Mouse (Mus musculus) intestine, embryonic 16.5 days (tissue): ENCODE data around the gene Babam1. TPM values are rescaled to one million over a fixed set of nuclear protein-coding genes. Genes with fewer than 3 reads are reported as not detected.
"Not testable (repeated sequence)": the region's sequence is repeated elsewhere in the genome, so short reads cannot be mapped to it uniquely, and the experiment has no call there.

ENCODE experiments used
- ATAC-seq: fragments of 200-750 bp; cut with Nextera tagmentation; 2 replicates; pipeline ENCODE4 v1.8.0; 2017; ENCODE audit warnings: moderate TSS enrichment, moderate library complexity
- H3K27ac ChIP-seq: fragments of 300-500 bp; sonication (generic); 2 replicates; pipeline ENCODE4 v1.5.1; 2014; ENCODE audit warnings: mild to moderate bottlenecking, low read length
- H3K27me3 ChIP-seq: fragments of 300-500 bp; sonication (generic); replicated peaks from 2 replicates; pipeline ENCODE4 v1.6.1; 2014; ENCODE audit warnings: low read length, control low read depth, mixed read lengths; ENCODE audit not compliant: control insufficient read depth, insufficient read depth
- H3K36me3 ChIP-seq: fragments of 300-500 bp; sonication (generic); 2 replicates; pipeline ENCODE4 v1.6.1; 2014; ENCODE audit warnings: low read length, control low read depth; ENCODE audit not compliant: control insufficient read depth, insufficient read depth
- H3K4me1 ChIP-seq: fragments of 300-500 bp; sonication (generic); 2 replicates; pipeline ENCODE4 v1.6.1; 2014; ENCODE audit warnings: low read length, control low read depth, mixed read lengths; ENCODE audit not compliant: control insufficient read depth, insufficient read depth
- H3K4me2 ChIP-seq: fragments of 300-500 bp; sonication (generic); 2 replicates; pipeline ENCODE4 v1.6.1; 2014; ENCODE audit warnings: low read depth, low read length, control low read depth
- H3K4me3 ChIP-seq: fragments of 300-500 bp; sonication (generic); 2 replicates; pipeline ENCODE4 v1.5.1; 2014; ENCODE audit warnings: mild to moderate bottlenecking, low read length
- H3K9ac ChIP-seq: fragments of 300-500 bp; sonication (generic); 2 replicates; pipeline ENCODE4 v1.6.1; 2014; ENCODE audit warnings: low read depth, low read length
- H3K9me3 ChIP-seq: fragments of 300-500 bp; sonication (generic); 2 replicates; pipeline ENCODE4 v1.6.1; 2016; ENCODE audit warnings: low read length, control low read depth; ENCODE audit not compliant: control insufficient read depth
- WGBS: fragments of 180-500 bp; shearing (Covaris S2); extraction: QIAGEN DNeasy Blood & Tissue Kit; methylation state at CpG from one replicate; pipeline ENCODE4 v1.1.7; 2014; 5-methylcytosine and 5-hydroxymethylcytosine counted together
- polyA plus RNA-seq: library from polyadenylated mRNA; unstranded; fragments of >200 nt; fragmentation: Nextera tagmentation; extraction: Ambion mirVana; gene quantifications from 2 replicates; pipeline ENCODE4 v1.2.1, GENCODE M21; 2015

The Babam1 gene
- polyA plus RNA-seq, 1 experiment from 2014 or later: 86.9 TPM

DNA sequence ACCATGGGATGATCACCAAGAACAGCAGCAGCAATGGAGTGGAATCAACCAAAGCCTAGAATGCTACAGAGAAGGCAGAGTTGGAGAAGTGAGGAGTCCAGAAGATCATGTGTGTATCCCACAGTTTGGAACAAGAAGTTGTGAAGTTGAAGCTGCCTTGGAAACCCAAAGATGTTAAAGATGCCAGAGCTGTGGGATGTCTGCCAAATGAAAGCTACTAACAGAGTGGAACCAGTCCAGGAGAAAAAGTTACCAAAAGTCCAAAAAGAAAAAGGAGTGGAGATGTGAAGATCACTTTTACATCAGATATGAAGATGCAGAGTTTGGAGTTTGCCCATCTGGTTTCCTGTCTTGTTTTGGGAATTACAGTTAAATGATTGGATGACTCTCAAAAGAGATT, 25.5 kb downstream of the Babam1 start:
- Histone ChIP-seq H3K4me3 (no peak overlapping the region), H3K4me2 (no peak overlapping the region), H3K27me3 (no peaks in the 10 kb centered on the region), H3K9ac (no peak overlapping the region), H3K9me3 (no peaks in the 10 kb centered on the region), H3K4me1 (no peaks in the 10 kb centered on the region), H3K27ac (no peak overlapping the region), H3K36me3 (no peaks in the 10 kb centered on the region)
- ATAC-seq: no peak

GRCm38 (mm10) chr8:71432935-71433334, 36.3 kb downstream of the Babam1 start:
- not testable (repeated sequence) for ATAC-seq, H3K9ac ChIP-seq, H3K4me2 ChIP-seq, H3K27me3 ChIP-seq, H3K9me3 ChIP-seq, H3K4me1 ChIP-seq, H3K36me3 ChIP-seq, H3K27ac ChIP-seq, H3K4me3 ChIP-seq
- 78% methylated on average over 1 of the region's 1 CpGs for WGBS

DNA sequence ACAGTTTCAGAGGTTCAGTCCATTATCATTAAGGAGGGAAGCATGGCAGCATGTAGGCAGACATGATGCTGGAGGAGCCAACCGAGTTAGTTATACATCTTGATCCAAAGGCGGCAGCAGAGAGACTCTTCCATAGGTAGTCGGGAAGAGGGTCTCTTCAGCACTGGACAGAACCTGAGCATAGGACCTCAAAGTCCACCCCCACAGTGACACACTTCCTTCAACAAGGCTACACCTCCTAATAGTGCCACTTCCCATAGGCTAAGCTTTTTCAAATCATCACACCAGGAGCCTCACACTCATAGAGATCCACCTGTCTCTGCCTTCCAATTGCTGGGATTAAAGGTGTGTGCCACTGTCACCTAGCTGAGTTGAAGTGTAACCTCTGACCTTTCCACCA, 40.4 kb downstream of the Babam1 start:
- Histone ChIP-seq H3K27me3 (peaks cover 3% of the 10 kb centered on the region; the same call in 1 of the 2 replicates), H3K4me1 (no peaks in the 10 kb centered on the region), H3K27ac (no peak overlapping the region), H3K4me2 (no peak overlapping the region), H3K9ac (no peak overlapping the region), H3K36me3 (no peaks in the 10 kb centered on the region), H3K9me3 (no peaks in the 10 kb centered on the region), H3K4me3 (no peak overlapping the region)
- WGBS: 50% methylated on average over 3 of the region's 3 CpGs
- no peak for ATAC-seq

DNA sequence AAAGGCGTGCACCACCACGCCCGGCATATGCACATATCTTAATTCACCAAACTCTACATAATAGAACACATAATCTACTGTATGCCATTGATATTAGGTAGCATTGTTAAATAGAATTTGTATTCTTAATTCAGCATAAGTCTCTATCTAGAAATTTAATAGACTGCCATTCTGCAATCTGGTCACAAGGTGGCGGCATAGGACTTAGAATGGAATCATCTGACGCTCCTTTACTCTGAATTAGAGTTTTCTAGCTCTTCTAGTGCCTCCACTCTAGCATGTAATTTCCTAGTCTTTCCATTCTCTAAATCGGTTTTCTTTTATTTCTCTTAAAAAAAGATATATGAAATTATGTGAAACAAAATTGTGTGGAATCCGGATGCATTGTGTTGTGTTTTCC, 44.7 kb downstream of the Babam1 start:
- H3K36me3 ChIP-seq: no peaks in the 10 kb centered on the region
- H3K27me3 ChIP-seq: peaks cover 4% of the 10 kb centered on the region; the same call in 1 of the 2 replicates
- H3K9ac ChIP-seq: no peak overlapping the region
- ATAC-seq: no peak
- under 1% methylated on average over 7 of the region's 7 CpGs for WGBS
- no peak overlapping the region for H3K4me3 ChIP-seq
- no peaks in the 10 kb centered on the region for H3K9me3 ChIP-seq
- no peak overlapping the region for H3K4me2 ChIP-seq
- H3K4me1 ChIP-seq: no peaks in the 10 kb centered on the region
- H3K27ac ChIP-seq: no peak overlapping the region

DNA sequence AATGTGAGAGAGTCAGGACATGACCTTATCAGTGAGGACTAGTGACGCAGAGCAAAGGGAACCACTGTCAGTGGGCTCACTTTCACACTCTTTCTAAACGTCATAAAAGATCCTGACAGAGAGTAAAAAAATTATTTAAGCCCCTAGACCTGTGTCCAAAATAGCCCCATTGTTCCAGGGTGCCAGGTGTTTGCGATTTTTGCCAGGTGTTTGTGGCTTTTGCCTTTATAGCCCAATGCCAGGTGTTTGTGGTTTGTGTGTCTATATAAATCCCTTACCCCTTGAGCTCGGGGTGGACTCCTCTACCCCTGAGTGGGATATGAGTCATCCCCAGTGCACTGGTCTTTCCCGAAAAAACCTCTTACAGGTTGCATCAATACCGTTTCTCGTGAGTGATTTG, 48.4 kb downstream of the Babam1 start:
- no peak for ATAC-seq
- H3K27me3 ChIP-seq: peaks cover 4% of the 10 kb centered on the region; the same call in 1 of the 2 replicates
- H3K4me2 ChIP-seq: no peak overlapping the region
- H3K36me3 ChIP-seq: no peaks in the 10 kb centered on the region
- H3K4me3 ChIP-seq: no peak overlapping the region
- H3K9me3 ChIP-seq: no peaks in the 10 kb centered on the region
- no peak overlapping the region for H3K9ac ChIP-seq
- 81% methylated on average over 7 of the region's 7 CpGs for WGBS
- no peaks in the 10 kb centered on the region for H3K4me1 ChIP-seq
- no peak overlapping the region for H3K27ac ChIP-seq

DNA sequence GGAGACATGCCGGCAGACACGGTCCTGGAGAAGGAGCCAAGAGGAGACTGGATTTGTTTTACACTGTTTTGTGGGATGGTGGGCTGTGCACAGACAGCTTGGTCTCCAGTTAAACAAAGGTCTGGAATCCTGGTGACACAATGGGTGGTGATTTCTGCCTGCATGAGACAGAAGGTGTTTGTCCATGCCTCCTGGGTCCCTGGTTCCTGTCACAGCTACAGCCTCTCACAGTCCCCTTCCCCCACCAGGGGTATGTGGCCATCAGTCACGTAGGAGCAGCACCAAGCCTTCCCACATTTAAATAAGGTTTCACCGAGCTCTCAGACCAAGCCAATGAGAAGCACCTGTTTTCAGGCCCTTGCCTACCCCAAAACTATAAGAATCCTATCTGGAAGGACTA, 54.7 kb downstream of the Babam1 start:
- Histone ChIP-seq H3K36me3 (no peaks in the 10 kb centered on the region), H3K27ac (no peak overlapping the region), H3K4me3 (no peak overlapping the region), H3K9ac (no peak overlapping the region), H3K27me3 (no peaks in the 10 kb centered on the region), H3K4me2 (no peak overlapping the region), H3K4me1 (no peaks in the 10 kb centered on the region), H3K9me3 (no peaks in the 10 kb centered on the region)
- ATAC-seq: no peak
- 61% methylated on average over 4 of the region's 4 CpGs for WGBS

- ATAC-seq: no peak
- Histone ChIP-seq H3K4me3 (no peak overlapping the region), H3K9ac (no peak overlapping the region), H3K27ac (no peak overlapping the region), H3K4me2 (no peak overlapping the region), H3K27me3 (no peaks in the 10 kb centered on the region), H3K9me3 (no peaks in the 10 kb centered on the region), H3K4me1 (no peaks in the 10 kb centered on the region), H3K36me3 (no peaks in the 10 kb centered on the region)
- WGBS: 44% methylated on average over 11 of the region's 11 CpGs
These were observed 55.1 kb downstream of the Babam1 start for GRCm38 (mm10) chr8:71451777-71452176.

DNA sequence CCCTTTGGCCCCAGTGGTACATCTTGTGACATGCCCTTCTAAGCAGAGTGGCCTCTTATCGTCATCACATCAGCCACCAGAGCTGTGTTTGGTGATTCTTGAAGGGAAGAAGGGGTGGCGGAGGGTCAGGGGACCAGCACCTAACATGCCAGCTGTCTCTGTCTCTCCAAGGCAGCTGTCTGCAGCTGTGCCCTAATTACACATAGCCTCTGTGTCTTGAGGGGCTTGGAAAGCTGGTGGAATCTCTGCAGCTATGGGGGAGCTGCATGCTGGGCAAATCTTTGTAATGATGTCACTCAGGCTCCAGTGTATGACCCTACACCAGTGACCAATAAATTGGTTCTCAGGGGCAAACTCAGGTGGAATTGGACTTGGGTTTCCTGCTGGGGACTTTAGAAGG, 56.0 kb downstream of the Babam1 start:
- Histone ChIP-seq H3K27ac (no peak overlapping the region), H3K4me1 (no peaks in the 10 kb centered on the region), H3K36me3 (no peaks in the 10 kb centered on the region), H3K4me3 (no peak overlapping the region), H3K27me3 (no peaks in the 10 kb centered on the region), H3K4me2 (no peak overlapping the region), H3K9me3 (no peaks in the 10 kb centered on the region), H3K9ac (no peak overlapping the region)
- 61% methylated on average over 2 of the region's 2 CpGs for WGBS
- no peak for ATAC-seq

Other genes starting within 250 kb of the Babam1 start
- gene Myo9b, start 124.1 kb upstream of the Babam1 start, polyA plus RNA-seq: 11.6 and 12.4 TPM in 2 replicates
- gene Haus8, start 123.9 kb upstream of the Babam1 start, polyA plus RNA-seq: 43.6 and 48.4 TPM in 2 replicates
- gene Use1, start 30.0 kb upstream of the Babam1 start, polyA plus RNA-seq: 89.5 and 95.8 TPM in 2 replicates
- gene Ocel1, start 25.6 kb upstream of the Babam1 start, polyA plus RNA-seq: 6.3 and 8.5 TPM in 2 replicates
- 35.8 and 51.1 TPM in 2 replicates for gene Nr2f6, start 14.9 kb upstream of the Babam1 start, polyA plus RNA-seq
- gene Ushbp1, start 1.1 kb upstream of the Babam1 start, polyA plus RNA-seq: 10.8 and 10.9 TPM in 2 replicates
- 32.0 and 39.4 TPM in 2 replicates for gene Ankle1, start 9.1 kb downstream of the Babam1 start, polyA plus RNA-seq
- 24.0 and 25.1 TPM in 2 replicates for gene Abhd8, start 66.8 kb downstream of the Babam1 start, polyA plus RNA-seq
- 224 and 234 TPM in 2 replicates for gene Mrpl34, start 68.1 kb downstream of the Babam1 start, polyA plus RNA-seq
- gene Dda1, start 72.3 kb downstream of the Babam1 start, polyA plus RNA-seq: 88.1 and 91.7 TPM in 2 replicates
- 0.20 and 0.43 TPM in 2 replicates for gene Ano8, start 89.1 kb downstream of the Babam1 start, polyA plus RNA-seq
- 14.0 and 14.9 TPM in 2 replicates for gene Gtpbp3, start 91.2 kb downstream of the Babam1 start, polyA plus RNA-seq
- gene Plvap, start 114.9 kb downstream of the Babam1 start, polyA plus RNA-seq: 70.9 and 80.9 TPM in 2 replicates
- 0.26 and 0.28 TPM in 2 replicates for gene Ccdc194, start 128.8 kb downstream of the Babam1 start, polyA plus RNA-seq
- 38.8 and 42.0 TPM in 2 replicates for gene Bst2, start 140.6 kb downstream of the Babam1 start, polyA plus RNA-seq
- gene Mvb12a, start 146.1 kb downstream of the Babam1 start, polyA plus RNA-seq: 126 and 130 TPM in 2 replicates
- 1.3 and 1.8 TPM in 2 replicates for gene Tmem221, start 162.0 kb downstream of the Babam1 start, polyA plus RNA-seq
- 0.06 TPM in 1 of 2 replicates, not detected in the other for gene Nxnl1, start 169.7 kb downstream of the Babam1 start, polyA plus RNA-seq
- gene Slc27a1, start 172.0 kb downstream of the Babam1 start, polyA plus RNA-seq: 21.0 and 24.3 TPM in 2 replicates
- 244 and 252 TPM in 2 replicates for gene Pgls, start 195.3 kb downstream of the Babam1 start, polyA plus RNA-seq
- 3.0 and 3.5 TPM in 2 replicates for gene Fam129c, start 200.8 kb downstream of the Babam1 start, polyA plus RNA-seq
- gene Colgalt1, start 214.1 kb downstream of the Babam1 start, polyA plus RNA-seq: 68.0 and 70.5 TPM in 2 replicates